Mouse (Mus musculus) bone marrow macrophage, adult 2 months (primary cell): ENCODE measurements around the gene Med24.

Source experiments
- CTCF ChIP-seq: IDR thresholded peaks from 2 replicates; pipeline ENCODE4 v1.5.1; 2012; ENCODE audit warnings: low read depth, mild to moderate bottlenecking, low read length, moderate library complexity
- POLR2A ChIP-seq: IDR thresholded peaks from 2 replicates; pipeline ENCODE4 v1.6.1; 2012; ENCODE audit warnings: mild to moderate bottlenecking, low read depth, low read length, borderline replicate concordance

GRCm38 (mm10) chr11:98682811-98683210, 46.4 kb downstream of the Med24 start:
- TF ChIP-seq POLR2A (no peak), CTCF (no peak)
